Comparison of ENCODE assay signal across 17 mouse cellular contexts in genomic region chr6:144256500-144256899, GRCm38 (mm10).
DNase-seq lines count a peak whose midpoint lies in the region; ATAC-seq lines count a peak whose summit lies in the region.
"Had no signal": no experiment of that assay in that cellular context is flagged by ENCODE, and none has a peak within 500 bp of the region (broad histone marks: within the 10 kb centered on the region; RNA-seq: fewer than 3 reads in every experiment).

No protein-coding gene starts in this region.

- peak; percentile 23 to 31 for DNase-seq in cerebellum, postnatal 10 days
- no peak for DNase-seq in cerebellum, adult 18-20 months
- DNase-seq in lung, postnatal 10 days: peak; percentile 35
- no peak for DNase-seq in lung, postnatal 36 days
- DNase-seq in heart, postnatal 10 days: peak; percentile 11 to 29
- DNase-seq in ovary, adult 18-20 months (ENCODE audit: low spot score): no peak
- DNase-seq: cerebellum, adult 9-11 months; kidney, adult 8-10 months; right cerebral cortex, postnatal 25 days had no signal

- intact Hi-C loops in heart, postnatal 10 days (cut with DNase I): no loop called here

- no peak for ATAC-seq in heart, embryonic 12.5 days (ENCODE audit: insufficient number of reproducible peaks, low FRiP score)
- ATAC-seq in heart, embryonic 11.5 days (replicated peaks; ENCODE audit: insufficient number of reproducible peaks, low FRiP score, low TSS enrichment): no peak
- ATAC-seq: CD4-positive, CD25-positive, alpha-beta regulatory T cell, adult 4 months had no signal

- H3K9ac ChIP-seq in heart, embryonic 12.5 days: no peak overlapping the region
- H3K9ac ChIP-seq in heart, embryonic 11.5 days (ENCODE audit: low read depth, low read length): no peak overlapping the region
- H3K9ac ChIP-seq: limb, embryonic 12.5 days; neural tube, embryonic 12.5 days had no signal

- H3K9me3 ChIP-seq in heart, embryonic 12.5 days (replicated peaks): no peaks in the 10 kb centered on the region
- H3K9me3 ChIP-seq in heart, embryonic 11.5 days (replicated peaks; ENCODE audit: control insufficient read depth, low read length): no peaks in the 10 kb centered on the region
- H3K9me3 ChIP-seq: limb, embryonic 12.5 days; neural tube, embryonic 12.5 days had no signal

- WGBS in heart, embryonic 12.5 days: 59% methylated on average over 8 of the region's 8 CpGs
- 63% methylated on average over 8 of the region's 8 CpGs for WGBS in heart, embryonic 11.5 days (ENCODE audit: insufficient replicate concordance)

- no peaks in the 10 kb centered on the region for H3K27me3 ChIP-seq in heart, embryonic 12.5 days (replicated peaks)
- H3K27me3 ChIP-seq in heart, embryonic 11.5 days (ENCODE audit: control insufficient read depth, insufficient read depth, low read length): no peaks in the 10 kb centered on the region
- H3K27me3 ChIP-seq: limb, embryonic 12.5 days; megakaryocyte, embryonic 14.5 days; neural tube, embryonic 12.5 days had no signal

- no peaks in the 10 kb centered on the region for H3K36me3 ChIP-seq in heart, embryonic 12.5 days
- H3K36me3 ChIP-seq in heart, embryonic 11.5 days (ENCODE audit: control insufficient read depth, insufficient read depth, low read length): no peaks in the 10 kb centered on the region
- H3K36me3 ChIP-seq: G1E; limb, embryonic 12.5 days; neural tube, embryonic 12.5 days had no signal

- H3K4me3 ChIP-seq in heart, embryonic 12.5 days: no peak overlapping the region
- no peak overlapping the region for H3K4me3 ChIP-seq in heart, embryonic 11.5 days (ENCODE audit: low read depth, low read length)
- H3K4me3 ChIP-seq: left cerebral cortex, adult 2 months; limb, embryonic 12.5 days; megakaryocyte, embryonic 14.5 days; neural tube, embryonic 12.5 days had no signal

- peak overlapping the region; percentile 16; the same call in 1 of the 2 replicates for H3K4me2 ChIP-seq in heart, embryonic 12.5 days
- H3K4me2 ChIP-seq in heart, embryonic 11.5 days: no peak overlapping the region
- H3K4me2 ChIP-seq: limb, embryonic 12.5 days; neural tube, embryonic 12.5 days had no signal

- H3K27ac ChIP-seq in heart, embryonic 12.5 days (ENCODE audit: poor library complexity, severe bottlenecking): no peak overlapping the region
- no peak overlapping the region for H3K27ac ChIP-seq in heart, embryonic 11.5 days (ENCODE audit: low read depth, low read length)
- H3K27ac ChIP-seq: left cerebral cortex, adult 2 months; limb, embryonic 12.5 days; neural tube, embryonic 12.5 days had no signal

- H3K4me1 ChIP-seq in heart, embryonic 12.5 days (replicated peaks): peaks cover 6% of the 10 kb centered on the region; the same call in 1 of the 2 replicates
- H3K4me1 ChIP-seq in heart, embryonic 11.5 days (ENCODE audit: control insufficient read depth, insufficient read depth, low read length): no peaks in the 10 kb centered on the region
- H3K4me1 ChIP-seq: limb, embryonic 12.5 days had no signal

Comparison
In these comparisons a context has a peak if more than half of its experiments do, and no peak if none do; other contexts are left out.
1. DNase-seq: peak in cerebellum, postnatal 10 days (2 of 2), lung, postnatal 10 days (single experiment) and heart, postnatal 10 days (2 of 2); none in cerebellum, adult 18-20 months (0 of 2), lung, postnatal 36 days (single experiment) and ovary, adult 18-20 months (single experiment).